Mouse (Mus musculus): ENCODE data around the gene Slc9a3r1.

Slc9a3r1 gene

GRCm38 (mm10) chr11:115188539-115189231 lies 25.5 kb downstream of the Slc9a3r1 start:
- no peak for DNase-seq (ENCODE audit: low spot score in 2 of 2)

- DNase-seq (ENCODE audit: low spot score in 2 of 2), result no peak
Observed at GRCm38 (mm10) chr11:115189304-115189703, 26.2 kb downstream of the Slc9a3r1 start.

- DNase-seq (ENCODE audit: low spot score in 2 of 2), result no peak
Observed at GRCm38 (mm10) chr11:115192180-115192579, 29.0 kb downstream of the Slc9a3r1 start.

- DNase-seq (ENCODE audit: low spot score in 2 of 2), result no peak
Observed at GRCm38 (mm10) chr11:115194693-115195092, 31.6 kb downstream of the Slc9a3r1 start.

GRCm38 (mm10) chr11:115195933-115196332 lies 32.8 kb downstream of the Slc9a3r1 start:
- no peak for DNase-seq (ENCODE audit: low spot score in 2 of 2)

GRCm38 (mm10) chr11:115197558-115197957 lies 34.4 kb downstream of the Slc9a3r1 start:
- no peak for DNase-seq (ENCODE audit: low spot score in 2 of 2)

GRCm38 (mm10) chr11:115198932-115199384 lies 35.8 kb downstream of the Slc9a3r1 start:
- DNase-seq (ENCODE audit: low spot score in 2 of 2), result no peak

- DNase-seq (ENCODE audit: low spot score in 2 of 2), result no peak
Observed at GRCm38 (mm10) chr11:115200520-115200919, 37.4 kb downstream of the Slc9a3r1 start.

- DNase-seq (ENCODE audit: low spot score in 2 of 2), result peak; percentile 67 to 78
Observed at GRCm38 (mm10) chr11:115202316-115202715, 39.2 kb downstream of the Slc9a3r1 start.

- DNase-seq (ENCODE audit: low spot score in 2 of 2), result no peak
Observed at GRCm38 (mm10) chr11:115202756-115203155, 39.6 kb downstream of the Slc9a3r1 start.

- no peak for DNase-seq (ENCODE audit: low spot score in 2 of 2)
Observed at GRCm38 (mm10) chr11:115208126-115208525, 45.0 kb downstream of the Slc9a3r1 start.

- DNase-seq (ENCODE audit: low spot score in 2 of 2), result no peak
Observed at GRCm38 (mm10) chr11:115208776-115209732, 45.9 kb downstream of the Slc9a3r1 start.

- DNase-seq (ENCODE audit: low spot score in 2 of 2), result no peak
Observed at GRCm38 (mm10) chr11:115209958-115210357, 46.8 kb downstream of the Slc9a3r1 start.

GRCm38 (mm10) chr11:115212116-115212515 lies 49.0 kb downstream of the Slc9a3r1 start:
- DNase-seq (ENCODE audit: low spot score in 2 of 2), result no peak

GRCm38 (mm10) chr11:115215123-115215522 lies 52.0 kb downstream of the Slc9a3r1 start:
- no peak for DNase-seq (ENCODE audit: low spot score in 2 of 2)

- no peak for DNase-seq (ENCODE audit: low spot score in 2 of 2)
Observed at GRCm38 (mm10) chr11:115217439-115218410, 54.6 kb downstream of the Slc9a3r1 start.

GRCm38 (mm10) chr11:115219263-115219662 lies 56.1 kb downstream of the Slc9a3r1 start:
- DNase-seq (ENCODE audit: low spot score in 2 of 2), result no peak

- DNase-seq (ENCODE audit: low spot score in 2 of 2), result no peak
Observed at GRCm38 (mm10) chr11:115219685-115220084, 56.5 kb downstream of the Slc9a3r1 start.

- DNase-seq (ENCODE audit: low spot score in 2 of 2), result no peak
Observed at GRCm38 (mm10) chr11:115222077-115222476, 58.9 kb downstream of the Slc9a3r1 start.

GRCm38 (mm10) chr11:115222570-115222969 lies 59.4 kb downstream of the Slc9a3r1 start:
- DNase-seq (ENCODE audit: low spot score in 2 of 2), result no peak

- no peak for DNase-seq (ENCODE audit: low spot score in 2 of 2)
Observed at GRCm38 (mm10) chr11:115223451-115223850, 60.3 kb downstream of the Slc9a3r1 start.
